Mouse (Mus musculus) heart, embryonic 16.5 days (tissue): ENCODE measurements around the gene Lrrc8d. TPM values are rescaled to one million over a fixed set of nuclear protein-coding genes. Genes with fewer than 3 reads are reported as not detected.

Source experiments
- ATAC-seq: fragments of 200-750 bp; cut with Nextera tagmentation; replicated peaks from 2 replicates; pipeline ENCODE4 v1.8.0; 2017; ENCODE audit warnings: moderate number of reproducible peaks; ENCODE audit not compliant: insufficient read depth, low FRiP score; ENCODE audit errors: extremely low read depth
- H3K27ac ChIP-seq: fragments of 300-500 bp; sonication (generic); 2 replicates; pipeline ENCODE4 v1.5.1; 2014; ENCODE audit warnings: mild to moderate bottlenecking, low read length, control low read depth, moderate library complexity
- H3K27me3 ChIP-seq: fragments of 300-500 bp; sonication (generic); 2 replicates; pipeline ENCODE4 v1.6.1; 2014; ENCODE audit warnings: low read length, mixed read lengths; ENCODE audit not compliant: control insufficient read depth, insufficient read depth
- H3K36me3 ChIP-seq: fragments of 300-500 bp; sonication (generic); 2 replicates; pipeline ENCODE4 v1.6.1; 2014; ENCODE audit not compliant: control insufficient read depth, insufficient read depth
- H3K4me1 ChIP-seq: fragments of 300-500 bp; sonication (generic); 2 replicates; pipeline ENCODE4 v1.6.1; 2014; ENCODE audit warnings: low read length, mixed read lengths; ENCODE audit not compliant: control insufficient read depth, insufficient read depth
- H3K4me2 ChIP-seq: fragments of 300-500 bp; sonication (generic); 2 replicates; pipeline ENCODE4 v1.6.1; 2014; ENCODE audit warnings: low read depth, mild to moderate bottlenecking, control low read depth, low read length
- H3K4me3 ChIP-seq: fragments of 300-500 bp; sonication (generic); 2 replicates; pipeline ENCODE4 v1.5.1; 2014; ENCODE audit warnings: mild to moderate bottlenecking, control low read depth, low read length
- H3K9ac ChIP-seq: fragments of 300-500 bp; sonication (generic); 2 replicates; pipeline ENCODE4 v1.6.1; 2014; ENCODE audit warnings: low read length, control low read depth
- H3K9me3 ChIP-seq: fragments of 300-500 bp; sonication (generic); replicated peaks from 2 replicates; pipeline ENCODE4 v1.6.1; 2016; ENCODE audit warnings: low read length; ENCODE audit not compliant: control insufficient read depth
- WGBS: fragments of 180-500 bp; shearing (Covaris S2); extraction: QIAGEN DNeasy Blood & Tissue Kit; methylation state at CpG from one replicate; pipeline ENCODE4 v1.1.7; 2014; 5-methylcytosine and 5-hydroxymethylcytosine counted together
- polyA plus RNA-seq: library from polyadenylated mRNA; unstranded; fragments of >200 nt; fragmentation: Nextera tagmentation; extraction: Ambion mirVana; gene quantifications from 2 replicates; pipeline ENCODE4 v1.2.1, GENCODE M21; 2015

Lrrc8d gene
- polyA plus RNA-seq, 1 experiment from 2014 or later: 8.3 TPM

GRCm38 (mm10) chr5:105745324-105745723, 45.6 kb downstream of the Lrrc8d start:
- Histone ChIP-seq H3K9ac (no peak overlapping the region), H3K4me1 (peaks cover 7% of the 10 kb centered on the region), H3K9me3 (no peaks in the 10 kb centered on the region), H3K4me3 (no peak overlapping the region), H3K4me2 (no peak overlapping the region), H3K27ac (no peak overlapping the region), H3K36me3 (no peaks in the 10 kb centered on the region), H3K27me3 (no peaks in the 10 kb centered on the region)
- WGBS: 61% methylated on average over 11 of the region's 11 CpGs
- ATAC-seq: no peak

GRCm38 (mm10) chr5:105745927-105746454, 46.2 kb downstream of the Lrrc8d start:
- H3K36me3 ChIP-seq: no peaks in the 10 kb centered on the region
- no peak overlapping the region for H3K4me2 ChIP-seq
- no peak for ATAC-seq
- H3K27me3 ChIP-seq: no peaks in the 10 kb centered on the region
- H3K4me3 ChIP-seq: no peak overlapping the region
- H3K27ac ChIP-seq: no peak overlapping the region
- no peak overlapping the region for H3K9ac ChIP-seq
- WGBS: 89% methylated on average over 5 of the region's 5 CpGs
- no peaks in the 10 kb centered on the region for H3K9me3 ChIP-seq
- H3K4me1 ChIP-seq: peaks cover 7% of the 10 kb centered on the region

GRCm38 (mm10) chr5:105754803-105755202, 55.0 kb downstream of the Lrrc8d start:
- 51% methylated on average over 8 of the region's 8 CpGs for WGBS
- H3K4me3 ChIP-seq: no peak overlapping the region
- no peak overlapping the region for H3K9ac ChIP-seq
- H3K27me3 ChIP-seq: no peaks in the 10 kb centered on the region
- no peak for ATAC-seq
- H3K9me3 ChIP-seq: no peaks in the 10 kb centered on the region
- H3K4me2 ChIP-seq: no peak overlapping the region
- H3K4me1 ChIP-seq: peaks cover 14% of the 10 kb centered on the region
- no peak overlapping the region for H3K27ac ChIP-seq
- no peaks in the 10 kb centered on the region for H3K36me3 ChIP-seq

GRCm38 (mm10) chr5:105755491-105755890, 55.7 kb downstream of the Lrrc8d start:
- Histone ChIP-seq H3K4me2 (no peak overlapping the region; the same call in 1 of the 2 replicates), H3K4me1 (peaks cover 14% of the 10 kb centered on the region), H3K9ac (no peak overlapping the region), H3K36me3 (no peaks in the 10 kb centered on the region), H3K9me3 (no peaks in the 10 kb centered on the region), H3K4me3 (no peak overlapping the region), H3K27ac (no peak overlapping the region), H3K27me3 (no peaks in the 10 kb centered on the region)
- WGBS: 91% methylated on average over 6 of the region's 6 CpGs
- ATAC-seq: no peak

GRCm38 (mm10) chr5:105757978-105758377, 58.2 kb downstream of the Lrrc8d start:
- Histone ChIP-seq H3K4me2 (no peak overlapping the region), H3K4me3 (no peak overlapping the region), H3K9me3 (no peaks in the 10 kb centered on the region), H3K36me3 (no peaks in the 10 kb centered on the region), H3K27ac (no peak overlapping the region), H3K4me1 (peaks cover 24% of the 10 kb centered on the region), H3K9ac (no peak overlapping the region), H3K27me3 (no peaks in the 10 kb centered on the region)
- ATAC-seq: no peak
- WGBS: 85% methylated on average over 17 of the region's 17 CpGs

- Histone ChIP-seq H3K4me1 (peaks cover 24% of the 10 kb centered on the region), H3K27ac (no peak overlapping the region), H3K4me3 (no peak overlapping the region), H3K27me3 (no peaks in the 10 kb centered on the region), H3K36me3 (no peaks in the 10 kb centered on the region), H3K4me2 (no peak overlapping the region), H3K9me3 (no peaks in the 10 kb centered on the region), H3K9ac (no peak overlapping the region)
- no peak for ATAC-seq
- WGBS: 77% methylated on average over 9 of the region's 9 CpGs
These were observed 59.1 kb downstream of the Lrrc8d start for GRCm38 (mm10) chr5:105758866-105759265.

- no peaks in the 10 kb centered on the region for H3K27me3 ChIP-seq
- peaks cover 11% of the 10 kb centered on the region for H3K4me1 ChIP-seq
- ATAC-seq: peak; percentile 52; the same call in 1 of the 2 replicates
- no peak overlapping the region for H3K9ac ChIP-seq
- WGBS: 34% methylated on average over 11 of the region's 11 CpGs
- no peaks in the 10 kb centered on the region for H3K36me3 ChIP-seq
- no peaks in the 10 kb centered on the region for H3K9me3 ChIP-seq
- no peak overlapping the region for H3K4me2 ChIP-seq
- H3K27ac ChIP-seq: 0 out of 2 replicates have a peak overlapping the region, but pooled peaks have one; percentile 12
- H3K4me3 ChIP-seq: no peak overlapping the region
These were observed 62.2 kb downstream of the Lrrc8d start for GRCm38 (mm10) chr5:105761848-105762482.

GRCm38 (mm10) chr5:105764369-105764768, 64.6 kb downstream of the Lrrc8d start:
- Histone ChIP-seq H3K9me3 (no peaks in the 10 kb centered on the region), H3K27me3 (no peaks in the 10 kb centered on the region), H3K4me2 (no peak overlapping the region), H3K4me1 (peaks cover 15% of the 10 kb centered on the region), H3K36me3 (no peaks in the 10 kb centered on the region), H3K27ac (no peak overlapping the region), H3K9ac (no peak overlapping the region), H3K4me3 (no peak overlapping the region)
- ATAC-seq: no peak
- 90% methylated on average over 10 of the region's 10 CpGs for WGBS

- Histone ChIP-seq H3K9me3 (no peaks in the 10 kb centered on the region), H3K27ac (no peak overlapping the region), H3K36me3 (no peaks in the 10 kb centered on the region), H3K27me3 (no peaks in the 10 kb centered on the region), H3K4me1 (peaks cover 15% of the 10 kb centered on the region), H3K4me2 (no peak overlapping the region), H3K9ac (no peak overlapping the region), H3K4me3 (no peak overlapping the region)
- 88% methylated on average over 5 of the region's 5 CpGs for WGBS
- no peak for ATAC-seq
These were observed 65.6 kb downstream of the Lrrc8d start for GRCm38 (mm10) chr5:105765386-105765785.
